In the genomic region with DNA sequence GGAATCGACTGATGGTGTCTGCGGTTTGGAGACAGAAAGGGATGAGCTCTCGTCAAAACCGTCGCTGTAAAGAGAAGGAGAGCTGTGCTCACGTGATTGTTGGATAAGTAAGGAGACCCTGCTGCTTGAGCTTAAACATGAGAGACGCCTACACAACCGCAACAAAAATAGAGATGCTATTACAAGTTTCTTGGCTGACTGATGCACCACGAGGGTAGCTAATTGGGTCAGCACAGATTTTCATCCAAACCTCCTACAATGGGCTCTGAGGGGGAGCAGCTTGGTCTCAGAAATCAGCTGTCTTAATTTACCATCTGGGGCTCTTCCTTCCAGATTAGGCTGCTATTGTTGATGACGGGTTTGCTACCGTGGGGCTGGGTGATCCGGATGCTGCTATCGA, we compare ENCODE assay signal across 25 mouse cellular contexts. TPM values are rescaled to one million over a fixed set of nuclear protein-coding genes. Genes with fewer than 3 reads are reported as not detected.
DNase-seq lines count a peak whose midpoint lies in the region; ATAC-seq and TF ChIP-seq lines count a peak whose summit lies in the region.
"Had no signal": no experiment of that assay in that cellular context is flagged by ENCODE, and none has a peak within 500 bp of the region (broad histone marks: within the 10 kb centered on the region; RNA-seq: fewer than 3 reads in every experiment).

No protein-coding gene starts in this region.

- no peak overlapping the region for H3K4me3 ChIP-seq in CH12.LX (replicated peaks in 1 of 3; ENCODE audit: low read depth in 2 of 3, low read length in 2 of 3, poor library complexity in 1 of 3)
- H3K4me3 ChIP-seq in cortical plate, adult 2 months (ENCODE audit: insufficient read depth, low read length): peak overlapping the region; percentile 59
- no peak overlapping the region for H3K4me3 ChIP-seq in heart, embryonic 12.5 days
- H3K4me3 ChIP-seq: embryonic facial prominence, embryonic 12.5 days; heart, adult 2 months; hindbrain, embryonic 13.5 days; liver, embryonic 13.5 days; neural tube, embryonic 13.5 days had no signal

- WGBS in heart, embryonic 12.5 days: 76% methylated on average over 13 of the region's 13 CpGs

- in situ Hi-C loops in CH12.LX (cut with MboI; ENCODE audit: low pct_ligation_motif_present, low pct_unique_long_range_greater_than_20kb, low sequenced_read_pairs): no loop called here

- TF ChIP-seq CTCF in CH12.LX (conservative IDR thresholded peaks at IDR 0.05 in 1 of 2, IDR thresholded peaks at IDR 0.05 in 1 of 2; ENCODE audit: low read depth in 2 of 2, low read length in 2 of 2): no peak
- no peak for TF ChIP-seq CTCF in cortical plate, adult 2 months (IDR thresholded peaks at IDR 0.05; ENCODE audit: extremely low read depth, insufficient read depth, low read length)

- no peak for TF ChIP-seq EP300 in CH12.LX (IDR thresholded peaks at IDR 0.05; ENCODE audit: low read length)

- H3K79me2 ChIP-seq in CH12.LX (replicated peaks; ENCODE audit: control insufficient read depth, extremely low read depth, insufficient read depth, poor library complexity, severe bottlenecking): no peaks in the 10 kb centered on the region

- no peak for TF ChIP-seq POLR2A in CH12.LX (IDR thresholded peaks at IDR 0.05; ENCODE audit: low read depth, low read length)
- TF ChIP-seq POLR2A in cortical plate, adult 2 months (IDR thresholded peaks at IDR 0.05; ENCODE audit: extremely low read depth, insufficient read depth, low read length): 0 out of 2 replicates have a peak, but pooled peaks have one; percentile 12

- dilution Hi-C loops in CH12.LX (cut with MboI; ENCODE audit: extremely low pct_ligation_motif_present, extremely low pct_unique_long_range_greater_than_20kb, low sequenced_read_pairs): no loop called here

- no peak for TF ChIP-seq RAD21 in CH12.LX (IDR thresholded peaks at IDR 0.05; ENCODE audit: low read depth, low read length)

- no peak for ATAC-seq in heart, embryonic 12.5 days (ENCODE audit: insufficient number of reproducible peaks, low FRiP score)
- ATAC-seq in megakaryocyte, adult 5-6 weeks (ENCODE audit: poor library complexity, severe bottlenecking): no peak
- ATAC-seq in inflammation-experienced regulatory T-cells, adult 6 months: no peak
- ATAC-seq: intestine, postnatal 0 days had no signal

- H3K27me3 ChIP-seq in CH12.LX (replicated peaks): peaks cover 89% of the 10 kb centered on the region
- peaks cover 8% of the 10 kb centered on the region; the same call in 1 of the 2 replicates for H3K27me3 ChIP-seq in heart, embryonic 12.5 days (replicated peaks)
- H3K27me3 ChIP-seq: liver, embryonic 13.5 days had no signal

- no peaks in the 10 kb centered on the region for H3K36me3 ChIP-seq in CH12.LX (replicated peaks in 1 of 2; ENCODE audit: control insufficient read depth in 1 of 2, insufficient read depth in 1 of 2, low read length in 1 of 2)
- H3K36me3 ChIP-seq in heart, embryonic 12.5 days: no peaks in the 10 kb centered on the region
- H3K36me3 ChIP-seq: embryonic facial prominence, embryonic 12.5 days; hindbrain, embryonic 13.5 days; liver, embryonic 13.5 days; neural tube, embryonic 13.5 days had no signal

- H3K4me1 ChIP-seq in CH12.LX (ENCODE audit: control insufficient read depth in 1 of 2, insufficient read depth in 2 of 2): peaks cover 0 to 2% of the 10 kb centered on the region in 2 experiments; a peak in 1 of 4 replicates
- H3K4me1 ChIP-seq in cortical plate, adult 2 months (ENCODE audit: control insufficient read depth, insufficient read depth, low read length): peaks cover 2% of the 10 kb centered on the region
- H3K4me1 ChIP-seq in heart, embryonic 12.5 days (replicated peaks): no peaks in the 10 kb centered on the region
- H3K4me1 ChIP-seq: embryonic facial prominence, embryonic 12.5 days; hindbrain, embryonic 13.5 days; liver, embryonic 13.5 days; neural tube, embryonic 13.5 days had no signal

- H3K9me3 ChIP-seq in CH12.LX (replicated peaks; ENCODE audit: low read length): no peaks in the 10 kb centered on the region
- no peaks in the 10 kb centered on the region for H3K9me3 ChIP-seq in heart, embryonic 12.5 days (replicated peaks)
- H3K9me3 ChIP-seq: embryonic facial prominence, embryonic 12.5 days; hindbrain, embryonic 13.5 days; liver, embryonic 13.5 days; neural tube, embryonic 13.5 days had no signal

- DNase-seq in CH12.LX (ENCODE audit: extremely low read depth): no peak
- DNase-seq in layer of hippocampus, adult 9-11 months: peak; percentile 80
- DNase-seq in retina, embryonic 14.5 days (ENCODE audit: low spot score): peak; percentile 26
- DNase-seq in thymus, postnatal 10 days (ENCODE audit: low spot score in 2 of 2): no peak
- DNase-seq: adrenal gland, postnatal 14 days; cerebellum, adult 11 months; heart, adult 2 months; liver, embryonic 13.5 days; thymus, postnatal 14 days had no signal

- no peak overlapping the region for H3K4me2 ChIP-seq in CH12.LX (ENCODE audit: insufficient read depth, low read depth, poor library complexity, severe bottlenecking)
- H3K4me2 ChIP-seq in heart, embryonic 12.5 days: no peak overlapping the region
- H3K4me2 ChIP-seq: embryonic facial prominence, embryonic 12.5 days; hindbrain, embryonic 13.5 days; liver, embryonic 13.5 days; neural tube, embryonic 13.5 days had no signal

- H3K27ac ChIP-seq in CH12.LX (ENCODE audit: insufficient read depth, low read depth): no peak overlapping the region
- H3K27ac ChIP-seq in cortical plate, adult 2 months (ENCODE audit: insufficient read depth, low read length): no peak overlapping the region
- H3K27ac ChIP-seq in heart, embryonic 12.5 days (ENCODE audit: poor library complexity, severe bottlenecking): no peak overlapping the region
- H3K27ac ChIP-seq: embryonic facial prominence, embryonic 12.5 days; heart, adult 2 months; hindbrain, embryonic 13.5 days; kidney, postnatal 0 days; liver, embryonic 13.5 days; neural tube, embryonic 13.5 days had no signal

- H3K9ac ChIP-seq in CH12.LX (ENCODE audit: insufficient read depth, low read depth): no peak overlapping the region
- no peak overlapping the region for H3K9ac ChIP-seq in heart, embryonic 12.5 days
- H3K9ac ChIP-seq: embryonic facial prominence, embryonic 12.5 days; hindbrain, embryonic 13.5 days; liver, embryonic 13.5 days; neural tube, embryonic 13.5 days had no signal

TF ChIP-seq in CH12.LX, 34 proteins besides CTCF, POLR2A, EP300 and RAD21:
- no peak for TF ChIP-seq TCF12 (IDR thresholded peaks at IDR 0.05; ENCODE audit: low read depth, low read length)
- TF ChIP-seq BHLHE40 (IDR thresholded peaks at IDR 0.05; ENCODE audit: low read depth, low read length): peak; percentile 30; the same call in 1 of the 2 replicates
- no peak for TF ChIP-seq SIN3A (IDR thresholded peaks at IDR 0.05; ENCODE audit: low read length)
- no peak for TF ChIP-seq ZNF384 (IDR thresholded peaks at IDR 0.05; ENCODE audit: low read depth, low read length)
- no peak for TF ChIP-seq JUND (conservative IDR thresholded peaks at IDR 0.05; ENCODE audit: low read depth, low read length)
- no peak for TF ChIP-seq TBP (conservative IDR thresholded peaks at IDR 0.05; ENCODE audit: low read depth, low read length)

RNA-seq across cellular contexts. Expression of gene Krt12, which starts 5.2 kb away (rescaled TPM):
- total RNA-seq in CH12.LX (2012; rRNA removed) (not detected in 2 replicates), CH12.LX (2014; rRNA removed) (not detected in 2 replicates)
- polyA plus RNA-seq in CH12.LX (2012; ENCODE audit: insufficient read length, low read depth): not detected in 2 replicates
- polyA plus RNA-seq in cortical plate, adult 2 months (2012; rRNA removed): 16.4 and 16.9 TPM in 2 replicates
- not detected in 2 replicates for polyA plus RNA-seq in heart, embryonic 12.5 days (2016; fragmentation: Nextera tagmentation; extraction: Ambion mirVana)
- not detected in 2 replicates for total RNA-seq in megakaryocyte, adult 5-6 weeks (2015)
- not detected in 2 replicates for total RNA-seq in megakaryocyte, adult 5-6 weeks (2017)
- polyA plus RNA-seq in inflammation-experienced regulatory T-cells, adult 6 months (2017; shearing (Covaris generic)): not detected
- total RNA-seq: adrenal gland, postnatal 14 days; gastrocnemius, adult 18-20 months; heart, adult 2 months; megakaryocyte progenitor cell, adult 5-6 weeks; MEL; monocyte, adult 5-6 weeks had no signal
- polyA plus RNA-seq: embryonic facial prominence, embryonic 12.5 days; heart, adult 2 months; heart, postnatal 0 days; hindbrain, embryonic 13.5 days; kidney, postnatal 0 days; limb, embryonic 11.5 days; liver, embryonic 13.5 days; lung, embryonic 16.5 days had no signal

RNA-seq across cellular contexts. Expression of gene Krt20, which starts 21.0 kb away (rescaled TPM):
- total RNA-seq in CH12.LX (2012; rRNA removed): not detected in 2 replicates
- not detected in 2 replicates for total RNA-seq in CH12.LX (2014; rRNA removed)
- not detected in 2 replicates for polyA plus RNA-seq in CH12.LX (2012; ENCODE audit: insufficient read length, low read depth)
- polyA plus RNA-seq in cortical plate, adult 2 months (2012; rRNA removed): 0.06 and 0.13 TPM in 2 replicates
- polyA plus RNA-seq in heart, embryonic 12.5 days (2016; fragmentation: Nextera tagmentation; extraction: Ambion mirVana): 3.6 and 4.1 TPM in 2 replicates
- not detected in 2 replicates for total RNA-seq in megakaryocyte, adult 5-6 weeks (2015)
- not detected in 2 replicates for total RNA-seq in megakaryocyte, adult 5-6 weeks (2017)
- not detected for polyA plus RNA-seq in inflammation-experienced regulatory T-cells, adult 6 months (2017; shearing (Covaris generic))
- total RNA-seq: heart, adult 2 months; megakaryocyte progenitor cell, adult 5-6 weeks; MEL; monocyte, adult 5-6 weeks had no signal

RNA-seq across cellular contexts. Expression of gene Krt10, which starts 27.7 kb away (rescaled TPM):
- 3.0 and 3.4 TPM in 2 replicates for total RNA-seq in CH12.LX (2012; rRNA removed)
- total RNA-seq in CH12.LX (2014; rRNA removed): 9.0 and 9.3 TPM in 2 replicates
- polyA plus RNA-seq in CH12.LX (2012; ENCODE audit: insufficient read length, low read depth): 12.2 and 15.3 TPM in 2 replicates
- polyA plus RNA-seq in cortical plate, adult 2 months (2012; rRNA removed): 10.5 and 12.9 TPM in 2 replicates
- polyA plus RNA-seq in heart, embryonic 12.5 days (2016; fragmentation: Nextera tagmentation; extraction: Ambion mirVana): 16.6 and 18.8 TPM in 2 replicates
- 1.7 and 3.1 TPM in 2 replicates for total RNA-seq in megakaryocyte, adult 5-6 weeks (2015)
- total RNA-seq in megakaryocyte, adult 5-6 weeks (2017): 0.98 TPM in 1 of 2 replicates, not detected in the other
- 10 to 100 TPM in 1 of 3 experiments, 1 to 10 TPM in 2; 4.5 to 13.5 (median 7.3) TPM for polyA plus RNA-seq in inflammation-experienced regulatory T-cells, adult 6 months (2017; shearing (Covaris generic))
- total RNA-seq: MEL had no signal

RNA-seq across cellular contexts. Expression of gene Krt28, which starts 42.2 kb away (rescaled TPM):
- total RNA-seq in CH12.LX (2012; rRNA removed): 0.13 TPM in 1 of 2 replicates, not detected in the other
- total RNA-seq in CH12.LX (2014; rRNA removed): not detected in 2 replicates
- polyA plus RNA-seq in CH12.LX (2012; ENCODE audit: insufficient read length, low read depth): 0.14 and 0.27 TPM in 2 replicates
- 0.15 and 0.25 TPM in 2 replicates for polyA plus RNA-seq in cortical plate, adult 2 months (2012; rRNA removed)
- polyA plus RNA-seq in heart, embryonic 12.5 days (2016; fragmentation: Nextera tagmentation; extraction: Ambion mirVana): 0.12 and 0.20 TPM in 2 replicates
- total RNA-seq in megakaryocyte, adult 5-6 weeks (2015): not detected in 2 replicates
- total RNA-seq in megakaryocyte, adult 5-6 weeks (2017): not detected in 2 replicates
- polyA plus RNA-seq in inflammation-experienced regulatory T-cells, adult 6 months (2017; shearing (Covaris generic)): not detected
- total RNA-seq: adrenal gland, postnatal 14 days; gastrocnemius, adult 18-20 months; heart, adult 2 months; megakaryocyte progenitor cell, adult 5-6 weeks; MEL; monocyte, adult 5-6 weeks had no signal
- polyA plus RNA-seq: heart, adult 2 months; intestine, postnatal 0 days; kidney, postnatal 0 days; liver, embryonic 13.5 days had no signal

Comparison
In these comparisons a context has a peak if more than half of its experiments do, and no peak if none do; other contexts are left out.
1. DNase-seq: peak in layer of hippocampus, adult 9-11 months (single experiment) and retina, embryonic 14.5 days (single experiment); none in CH12.LX (single experiment) and thymus, postnatal 10 days (0 of 2).
2. RNA of gene Krt12, which starts 5.2 kb away (polyA plus RNA-seq): 16.4 to 16.9 TPM in cortical plate, adult 2 months; not detected in CH12.LX, not detected in heart, embryonic 12.5 days and not detected in inflammation-experienced regulatory T-cells, adult 6 months; every median in the first group is over 10 times any median in the second.